Comparison of ENCODE assay signal across 22 mouse cellular contexts in the genomic region with DNA sequence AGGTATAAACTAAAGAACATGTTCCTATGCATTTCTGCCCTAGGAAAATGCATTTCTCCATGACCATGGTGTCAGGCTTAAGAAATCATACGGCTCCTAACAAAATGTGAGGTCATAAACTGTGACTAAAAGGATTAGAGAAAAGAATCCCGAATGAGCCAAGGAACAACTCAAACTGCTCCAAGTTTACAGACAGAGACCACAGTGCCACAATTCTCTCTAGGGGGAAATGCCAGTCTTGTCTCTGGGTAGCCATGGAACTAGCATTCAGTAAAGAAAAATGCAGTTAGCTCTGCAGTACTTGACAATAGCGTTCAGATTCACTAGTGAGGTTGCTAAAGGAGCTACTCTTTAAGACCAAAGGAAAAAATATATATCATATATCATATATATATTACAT. TPM values are rescaled to one million over a fixed set of nuclear protein-coding genes. Genes with fewer than 3 reads are reported as not detected.
A peak's percentile ranks its signal among the peaks of the same experiment; 100 is the strongest.
DNase-seq lines count a peak whose midpoint lies in the region; ATAC-seq and TF ChIP-seq lines count a peak whose summit lies in the region.
"Had no signal": no experiment of that assay in that cellular context is flagged by ENCODE, and none has a peak within 500 bp of the region (broad histone marks: within the 10 kb centered on the region; RNA-seq: fewer than 3 reads in every experiment).

No protein-coding gene starts in this region.

- ATAC-seq in forebrain, postnatal 0 days: no peak
- ATAC-seq in forebrain, embryonic 16.5 days: no peak
- 0 out of 2 replicates have a peak, but pooled peaks have one; percentile 35 for ATAC-seq in midbrain, postnatal 0 days (ENCODE audit: low FRiP score)
- no peak for ATAC-seq in neural tube, embryonic 14.5 days (ENCODE audit: low read depth)
- ATAC-seq: inflammation-experienced regulatory T-cells, adult 6 months had no signal

- H3K27me3 ChIP-seq in forebrain, postnatal 0 days (ENCODE audit: insufficient read depth, low read length): no peaks in the 10 kb centered on the region
- H3K27me3 ChIP-seq in forebrain, embryonic 16.5 days (replicated peaks; ENCODE audit: control insufficient read depth, insufficient read depth, low read length): no peaks in the 10 kb centered on the region
- no peaks in the 10 kb centered on the region for H3K27me3 ChIP-seq in midbrain, postnatal 0 days (ENCODE audit: insufficient read depth, low read length)
- no peaks in the 10 kb centered on the region for H3K27me3 ChIP-seq in midbrain, embryonic 10.5 days (ENCODE audit: low read depth, poor library complexity, severe bottlenecking)
- H3K27me3 ChIP-seq in neural tube, embryonic 14.5 days (ENCODE audit: control insufficient read depth, insufficient read depth, low read length): no peaks in the 10 kb centered on the region
- H3K27me3 ChIP-seq: embryonic facial prominence, embryonic 12.5 days had no signal

- DNase-seq in forebrain, postnatal 0 days: peak; percentile 7
- no peak for DNase-seq in layer of hippocampus, adult 2 months (ENCODE audit: low spot score in 2 of 2)
- DNase-seq in layer of hippocampus, postnatal 14 days (ENCODE audit: low spot score in 2 of 2): no peak
- peak; percentile 81 for DNase-seq in midbrain, postnatal 0 days (ENCODE audit: low spot score)
- DNase-seq in midbrain, embryonic 10.5 days (ENCODE audit: low spot score): no peak
- DNase-seq in kidney, postnatal 10 days: no peak
- DNase-seq: adrenal gland, postnatal 10 days; cerebellum, adult 11-12 months; cerebellum, adult 9-10 months; cerebellum, postnatal 25 days; gastrocnemius, postnatal 10 days; heart, adult 18-20 months; heart, postnatal 10 days; heart, postnatal 4 days had no signal

- no peak for TF ChIP-seq CTCF in forebrain, postnatal 0 days (IDR thresholded peaks at IDR 0.05; ENCODE audit: low read depth)
- no peak for TF ChIP-seq CTCF in layer of hippocampus, adult 2 months (conservative IDR thresholded peaks at IDR 0.05)
- TF ChIP-seq CTCF in midbrain, postnatal 0 days (IDR thresholded peaks at IDR 0.05): no peak

- no peak overlapping the region for H3K4me3 ChIP-seq in forebrain, postnatal 0 days (ENCODE audit: low read depth, low read length)
- no peak overlapping the region for H3K4me3 ChIP-seq in forebrain, embryonic 16.5 days (replicated peaks; ENCODE audit: low read length)
- H3K4me3 ChIP-seq in layer of hippocampus, adult 2 months: no peak overlapping the region
- H3K4me3 ChIP-seq in midbrain, postnatal 0 days (ENCODE audit: low read depth, low read length): no peak overlapping the region
- H3K4me3 ChIP-seq in midbrain, embryonic 10.5 days: no peak overlapping the region
- no peak overlapping the region for H3K4me3 ChIP-seq in neural tube, embryonic 14.5 days (ENCODE audit: low read depth, low read length)
- H3K4me3 ChIP-seq: embryonic facial prominence, embryonic 12.5 days; forebrain, embryonic 12.5 days; heart, embryonic 10.5 days had no signal

- 40% methylated on average over 3 of the region's 3 CpGs for WGBS in forebrain, postnatal 0 days
- 49% methylated on average over 3 of the region's 3 CpGs for WGBS in forebrain, embryonic 16.5 days
- 28% methylated on average over 3 of the region's 3 CpGs for WGBS in midbrain, postnatal 0 days
- WGBS in midbrain, embryonic 10.5 days: 57% methylated on average over 3 of the region's 3 CpGs
- WGBS in neural tube, embryonic 14.5 days: 49% methylated on average over 3 of the region's 3 CpGs

- no peak overlapping the region for H3K27ac ChIP-seq in forebrain, postnatal 0 days (ENCODE audit: low read depth, low read length)
- H3K27ac ChIP-seq in forebrain, embryonic 16.5 days (ENCODE audit: low read length): no peak overlapping the region
- peak overlapping the region; percentile 8 for H3K27ac ChIP-seq in layer of hippocampus, adult 2 months
- peak overlapping the region; percentile 52; the same call in 1 of the 2 replicates for H3K27ac ChIP-seq in midbrain, postnatal 0 days (ENCODE audit: low read depth, low read length)
- no peak overlapping the region for H3K27ac ChIP-seq in midbrain, embryonic 10.5 days (replicated peaks)
- H3K27ac ChIP-seq in neural tube, embryonic 14.5 days (ENCODE audit: low read depth, low read length): 0 out of 2 replicates have a peak overlapping the region, but pooled peaks have one; percentile 35
- H3K27ac ChIP-seq: embryonic facial prominence, embryonic 12.5 days; forebrain, embryonic 12.5 days; heart, embryonic 10.5 days had no signal

- no peak overlapping the region for H3K9ac ChIP-seq in forebrain, postnatal 0 days
- H3K9ac ChIP-seq in forebrain, embryonic 16.5 days (replicated peaks; ENCODE audit: low read depth, low read length): no peak overlapping the region
- H3K9ac ChIP-seq in midbrain, postnatal 0 days (replicated peaks; ENCODE audit: low read length, poor library complexity, severe bottlenecking): no peak overlapping the region
- no peak overlapping the region for H3K9ac ChIP-seq in neural tube, embryonic 14.5 days (replicated peaks; ENCODE audit: low read depth, low read length)
- H3K9ac ChIP-seq: embryonic facial prominence, embryonic 12.5 days; forebrain, embryonic 12.5 days had no signal

- H3K9me3 ChIP-seq in forebrain, postnatal 0 days (ENCODE audit: low read length): no peaks in the 10 kb centered on the region
- H3K9me3 ChIP-seq in forebrain, embryonic 16.5 days (ENCODE audit: control insufficient read depth, low read length): no peaks in the 10 kb centered on the region
- H3K9me3 ChIP-seq in midbrain, postnatal 0 days (ENCODE audit: low read length): no peaks in the 10 kb centered on the region
- no peaks in the 10 kb centered on the region for H3K9me3 ChIP-seq in midbrain, embryonic 10.5 days (replicated peaks)
- H3K9me3 ChIP-seq in neural tube, embryonic 14.5 days (ENCODE audit: control insufficient read depth, low read length): no peaks in the 10 kb centered on the region
- H3K9me3 ChIP-seq: embryonic facial prominence, embryonic 12.5 days; forebrain, embryonic 12.5 days; heart, embryonic 10.5 days had no signal

- H3K4me1 ChIP-seq in forebrain, postnatal 0 days (ENCODE audit: insufficient read depth): 0 out of 2 replicates have a peak, but pooled peaks cover 3% of the 10 kb centered on the region
- H3K4me1 ChIP-seq in forebrain, embryonic 16.5 days (replicated peaks; ENCODE audit: control insufficient read depth, insufficient read depth, low read length): peaks cover 25% of the 10 kb centered on the region
- no peaks in the 10 kb centered on the region for H3K4me1 ChIP-seq in midbrain, postnatal 0 days (ENCODE audit: insufficient read depth, low read length)
- peaks cover 43% of the 10 kb centered on the region for H3K4me1 ChIP-seq in midbrain, embryonic 10.5 days
- peaks cover 6% of the 10 kb centered on the region for H3K4me1 ChIP-seq in neural tube, embryonic 14.5 days (ENCODE audit: control insufficient read depth, insufficient read depth, low read length)

- H3K36me3 ChIP-seq in forebrain, postnatal 0 days (ENCODE audit: insufficient read depth): peaks cover 31% of the 10 kb centered on the region
- H3K36me3 ChIP-seq in forebrain, embryonic 16.5 days (ENCODE audit: control insufficient read depth, insufficient read depth): peaks cover 16% of the 10 kb centered on the region
- peaks cover 32% of the 10 kb centered on the region for H3K36me3 ChIP-seq in midbrain, postnatal 0 days (ENCODE audit: insufficient read depth, low read length)
- peaks cover 60% of the 10 kb centered on the region for H3K36me3 ChIP-seq in midbrain, embryonic 10.5 days
- peaks cover 37% of the 10 kb centered on the region for H3K36me3 ChIP-seq in neural tube, embryonic 14.5 days (ENCODE audit: control insufficient read depth, insufficient read depth, low read length)

- no peak overlapping the region for H3K4me2 ChIP-seq in forebrain, postnatal 0 days (ENCODE audit: low read depth)
- no peak overlapping the region for H3K4me2 ChIP-seq in forebrain, embryonic 16.5 days (ENCODE audit: low read length)
- H3K4me2 ChIP-seq in midbrain, postnatal 0 days (ENCODE audit: low read depth, low read length, poor library complexity, severe bottlenecking): no peak overlapping the region
- no peak overlapping the region for H3K4me2 ChIP-seq in neural tube, embryonic 14.5 days (ENCODE audit: low read depth, low read length)
- H3K4me2 ChIP-seq: embryonic facial prominence, embryonic 12.5 days; forebrain, embryonic 12.5 days had no signal

RNA-seq across cellular contexts. Expression of gene Lxn, which starts 3.8 kb away (rescaled TPM):
- total RNA-seq in forebrain, postnatal 0 days (2014; rRNA removed): 46.0 and 47.5 TPM in 2 replicates
- polyA plus RNA-seq in forebrain, postnatal 0 days (2015; fragmentation: Nextera tagmentation; extraction: Ambion mirVana): 109 and 130 TPM in 2 replicates
- 70.4 and 70.5 TPM in 2 replicates for polyA plus RNA-seq in forebrain, embryonic 16.5 days (2015; fragmentation: Nextera tagmentation; extraction: Ambion mirVana)
- total RNA-seq in layer of hippocampus, adult 2 months (2021): 10 to 100 TPM; 40.1 to 45.3 TPM
- total RNA-seq in layer of hippocampus, postnatal 14 days (2021): 10 to 100 TPM; 45.2 to 51.7 TPM
- 74.9 and 84.5 TPM in 2 replicates for total RNA-seq in midbrain, postnatal 0 days (2014; rRNA removed)
- polyA plus RNA-seq in midbrain, postnatal 0 days (2015; fragmentation: Nextera tagmentation; extraction: Ambion mirVana): 189 and 212 TPM in 2 replicates
- polyA plus RNA-seq in midbrain, embryonic 10.5 days (2016; fragmentation: Nextera tagmentation; extraction: Ambion mirVana): 51.0 and 59.2 TPM in 2 replicates
- polyA plus RNA-seq in neural tube, embryonic 14.5 days (2014; fragmentation: Nextera tagmentation; extraction: Ambion mirVana): 271 and 279 TPM in 2 replicates
- total RNA-seq: MEL had no signal

RNA-seq across cellular contexts. Expression of gene Gfm1, which starts 30.0 kb away (rescaled TPM):
- 24.5 and 24.9 TPM in 2 replicates for total RNA-seq in forebrain, postnatal 0 days (2014; rRNA removed)
- polyA plus RNA-seq in forebrain, postnatal 0 days (2015; fragmentation: Nextera tagmentation; extraction: Ambion mirVana): 18.1 and 22.0 TPM in 2 replicates
- 33.6 and 38.2 TPM in 2 replicates for polyA plus RNA-seq in forebrain, embryonic 16.5 days (2015; fragmentation: Nextera tagmentation; extraction: Ambion mirVana)
- total RNA-seq in layer of hippocampus, adult 2 months (2021): 10 to 100 TPM; 53.5 to 57.7 TPM
- total RNA-seq in layer of hippocampus, postnatal 14 days (2021): 10 to 100 TPM; 52.8 to 55.3 TPM
- total RNA-seq in midbrain, postnatal 0 days (2014; rRNA removed): 25.4 and 29.1 TPM in 2 replicates
- polyA plus RNA-seq in midbrain, postnatal 0 days (2015; fragmentation: Nextera tagmentation; extraction: Ambion mirVana): 21.3 and 22.1 TPM in 2 replicates
- 49.6 and 52.4 TPM in 2 replicates for polyA plus RNA-seq in midbrain, embryonic 10.5 days (2016; fragmentation: Nextera tagmentation; extraction: Ambion mirVana)
- 31.3 and 38.1 TPM in 2 replicates for polyA plus RNA-seq in neural tube, embryonic 14.5 days (2014; fragmentation: Nextera tagmentation; extraction: Ambion mirVana)

RNA-seq across cellular contexts. Expression of gene Rarres1, which starts 55.4 kb away (rescaled TPM):
- 0.69 and 2.6 TPM in 2 replicates for total RNA-seq in forebrain, postnatal 0 days (2014; rRNA removed)
- polyA plus RNA-seq in forebrain, postnatal 0 days (2015; fragmentation: Nextera tagmentation; extraction: Ambion mirVana): 2.0 and 2.4 TPM in 2 replicates
- polyA plus RNA-seq in forebrain, embryonic 16.5 days (2015; fragmentation: Nextera tagmentation; extraction: Ambion mirVana): 1.2 and 1.4 TPM in 2 replicates
- 1 to 10 TPM; 1.5 to 1.8 TPM for total RNA-seq in layer of hippocampus, adult 2 months (2021)
- 1 to 10 TPM; 2.0 to 2.1 TPM for total RNA-seq in layer of hippocampus, postnatal 14 days (2021)
- total RNA-seq in midbrain, postnatal 0 days (2014; rRNA removed): 4.2 and 6.1 TPM in 2 replicates
- polyA plus RNA-seq in midbrain, postnatal 0 days (2015; fragmentation: Nextera tagmentation; extraction: Ambion mirVana): 5.9 and 6.3 TPM in 2 replicates
- polyA plus RNA-seq in midbrain, embryonic 10.5 days (2016; fragmentation: Nextera tagmentation; extraction: Ambion mirVana): 1.5 and 1.6 TPM in 2 replicates
- 2.3 and 2.7 TPM in 2 replicates for polyA plus RNA-seq in neural tube, embryonic 14.5 days (2014; fragmentation: Nextera tagmentation; extraction: Ambion mirVana)
- total RNA-seq: MEL had no signal
- polyA plus RNA-seq: C2C12; inflammation-experienced regulatory T-cells, adult 6 months had no signal

Comparison
In these comparisons a context has a peak if more than half of its experiments do, and no peak if none do; other contexts are left out.
1. DNase-seq: peak in forebrain, postnatal 0 days (single experiment) and midbrain, postnatal 0 days (single experiment); none in layer of hippocampus, adult 2 months (0 of 2), layer of hippocampus, postnatal 14 days (0 of 2), midbrain, embryonic 10.5 days (single experiment) and kidney, postnatal 10 days (single experiment).
2. H3K27ac ChIP-seq: peak in layer of hippocampus, adult 2 months (single experiment), midbrain, postnatal 0 days (single experiment) and neural tube, embryonic 14.5 days (single experiment); none in forebrain, postnatal 0 days (single experiment), forebrain, embryonic 16.5 days (single experiment) and midbrain, embryonic 10.5 days (single experiment).